Mouse (Mus musculus) myocyte (in vitro differentiated cells): ENCODE measurements around the gene Ogn. TPM values are rescaled to one million over a fixed set of nuclear protein-coding genes. Genes with fewer than 3 reads are reported as not detected.
A peak's percentile ranks its signal among the peaks of the same experiment; 100 is the strongest.

Experiments used
- H3K27me3 ChIP-seq: one replicate; pipeline ENCODE4 v1.6.1; 2011; ENCODE audit not compliant: control insufficient read depth, insufficient read depth, insufficient read length
- H3K36me3 ChIP-seq: one replicate; pipeline ENCODE4 v1.6.1; 2011; ENCODE audit not compliant: control insufficient read depth, insufficient read depth
- H3K4me2 ChIP-seq: one replicate; pipeline ENCODE4 v1.6.1; 2011; ENCODE audit warnings: low read depth, control low read depth
- H3K4me3 ChIP-seq: one replicate; pipeline ENCODE4 v1.5.1; 2011; ENCODE audit warnings: mild to moderate bottlenecking, control low read depth, moderate library complexity
- H3K79me2 ChIP-seq: one replicate; pipeline ENCODE4 v1.6.1; 2011; ENCODE audit not compliant: control insufficient read depth, insufficient read depth
- H3ac ChIP-seq: one replicate; pipeline ENCODE4 v1.6.1; 2011; ENCODE audit not compliant: control insufficient read depth, insufficient read length
- CEBPB ChIP-seq: IDR thresholded peaks from 2 replicates; pipeline ENCODE4 v1.6.1; 2011; ENCODE audit warnings: mild to moderate bottlenecking, moderate library complexity; ENCODE audit not compliant: poor library complexity, insufficient read depth, severe bottlenecking
- E2F4 ChIP-seq: IDR thresholded peaks from one replicate; pipeline ENCODE4 v1.6.1; 2011; ENCODE audit warnings: mild to moderate bottlenecking, control low read depth, moderate library complexity; ENCODE audit not compliant: insufficient read depth
- MAX ChIP-seq: IDR thresholded peaks from one replicate; pipeline ENCODE4 v1.6.1; 2011; ENCODE audit warnings: low read depth, mild to moderate bottlenecking, control low read depth
- MYOD1 ChIP-seq, 3 experiments: IDR thresholded peaks; one replicate each; pipeline ENCODE4 v1.6.1; 2011; ENCODE audit warnings: control low read depth in 2 of 3, low read depth in 2 of 3, mild to moderate bottlenecking in 2 of 3, moderate library complexity in 1 of 3; ENCODE audit not compliant: insufficient read length in 2 of 3, control insufficient read depth in 1 of 3
- MYOG ChIP-seq, 3 experiments: IDR thresholded peaks; one replicate each; pipeline ENCODE4 v1.6.1; 2011; ENCODE audit warnings: control low read depth in 2 of 3, low read depth in 2 of 3, mild to moderate bottlenecking in 2 of 3; ENCODE audit not compliant: insufficient read length in 2 of 3, control insufficient read depth in 1 of 3, insufficient read depth in 1 of 3
- POLR2A ChIP-seq: IDR thresholded peaks from one replicate; pipeline ENCODE4 v1.6.1; 2011; ENCODE audit warnings: low read depth, mild to moderate bottlenecking, control low read depth, moderate library complexity; ENCODE audit not compliant: insufficient read length
- POLR2AphosphoS2 ChIP-seq: IDR thresholded peaks from one replicate; pipeline ENCODE4 v1.6.1; 2011; ENCODE audit warnings: low read depth, control low read depth; ENCODE audit not compliant: insufficient read length
- REST ChIP-seq: IDR thresholded peaks from one replicate; pipeline ENCODE4 v1.6.1; 2011; ENCODE audit warnings: mild to moderate bottlenecking, control low read depth, moderate library complexity; ENCODE audit not compliant: insufficient read depth, insufficient read length
- SRF ChIP-seq: IDR thresholded peaks from one replicate; pipeline ENCODE4 v1.6.1; 2011; ENCODE audit warnings: low read depth; ENCODE audit not compliant: control insufficient read depth, insufficient read length
- TCF12 ChIP-seq: IDR thresholded peaks from one replicate; pipeline ENCODE4 v1.6.1; 2011; ENCODE audit warnings: mild to moderate bottlenecking, control low read depth; ENCODE audit not compliant: poor library complexity, insufficient read depth, severe bottlenecking
- TCF3 ChIP-seq: IDR thresholded peaks from one replicate; pipeline ENCODE4 v1.6.1; 2011; ENCODE audit warnings: low read depth, control low read depth; ENCODE audit not compliant: insufficient read length
- USF1 ChIP-seq: IDR thresholded peaks from one replicate; pipeline ENCODE4 v1.6.1; 2011; ENCODE audit warnings: low read depth, mild to moderate bottlenecking, control low read depth, moderate library complexity
- polyA plus RNA-seq: library from polyadenylated mRNA; unstranded; fragments of >200 nt; fragmentation: generic; extraction: Trizol; gene quantifications from one replicate; pipeline ENCODE4 v1.2.1, GENCODE M21; 2012; ENCODE audit warnings: missing spikeins

The Ogn gene
- polyA plus RNA-seq, 1 experiment: 19.5 TPM

DNA sequence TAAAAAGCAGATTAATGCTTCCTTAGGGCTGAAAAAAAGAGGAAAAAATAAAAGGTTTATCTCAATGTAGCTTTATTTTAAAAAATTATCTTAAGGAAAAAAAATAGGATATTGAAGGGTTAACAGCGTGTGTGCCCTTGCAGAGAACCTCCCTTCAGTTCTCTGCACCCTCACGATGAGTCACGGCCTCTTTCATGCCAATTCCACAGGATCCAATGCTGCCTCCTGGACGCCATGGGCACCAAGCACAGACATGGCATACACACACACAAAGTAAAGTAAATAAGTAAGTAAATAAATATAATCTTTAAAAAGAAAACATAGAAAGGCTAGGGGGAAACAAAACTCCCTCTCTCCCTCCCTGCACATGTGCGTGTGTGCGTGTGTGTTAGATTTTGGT lies 34.8 kb downstream of the Ogn start:
- Histone ChIP-seq H3K4me3 (no peak overlapping the region), H3K36me3 (no peaks in the 10 kb centered on the region), H3K27me3 (no peaks in the 10 kb centered on the region), H3ac (no peak overlapping the region), H3K79me2 (peaks cover 5% of the 10 kb centered on the region), H3K4me2 (no peak overlapping the region)
- no peak for TF ChIP-seq MYOD1 (IDR thresholded peaks at IDR 0.05; ENCODE audit: control insufficient read depth in 1 of 3, insufficient read length in 2 of 3, low read depth in 2 of 3)
- no peak for TF ChIP-seq REST
- TF ChIP-seq POLR2AphosphoS2: no peak
- no peak for TF ChIP-seq CEBPB
- no peak for TF ChIP-seq SRF
- no peak for TF ChIP-seq E2F4
- TF ChIP-seq TCF3: no peak
- TF ChIP-seq MYOG (IDR thresholded peaks at IDR 0.05; ENCODE audit: control insufficient read depth in 1 of 3, insufficient read depth in 1 of 3, insufficient read length in 2 of 3, low read depth in 2 of 3): no peak
- TF ChIP-seq USF1: no peak
- no peak for TF ChIP-seq TCF12

DNA sequence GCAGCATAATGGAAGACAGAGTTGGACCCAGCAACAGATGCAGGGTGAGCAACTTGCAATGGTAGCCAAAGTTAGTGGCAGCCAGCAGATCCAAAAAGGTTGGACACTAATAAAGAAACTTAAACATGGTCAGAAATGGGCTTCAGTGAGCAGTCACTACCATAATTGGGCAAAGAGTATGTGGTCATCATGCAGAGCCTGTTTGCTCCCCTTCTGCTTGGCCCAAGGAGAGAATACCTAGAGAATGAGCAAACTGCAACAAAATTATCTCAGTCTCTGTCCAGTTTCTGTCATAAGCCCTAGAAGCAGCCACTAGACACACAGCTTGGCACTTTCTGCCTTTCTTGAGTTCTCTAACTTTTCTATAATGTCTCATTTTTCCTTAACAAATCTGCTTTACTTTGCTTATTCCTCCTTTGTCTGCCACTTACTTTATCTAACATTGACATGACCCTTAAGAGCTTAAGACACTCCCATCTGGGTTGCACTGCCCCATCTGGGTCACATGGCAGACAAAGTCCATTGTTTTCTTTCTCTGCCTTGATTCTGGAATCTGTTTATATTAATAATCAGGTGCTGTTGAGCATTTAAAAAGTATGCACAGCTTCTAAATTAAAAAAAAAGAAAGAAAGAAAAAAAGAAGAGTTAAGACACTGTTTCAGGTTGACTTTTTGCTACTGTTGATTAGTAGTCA lies 36.0 kb downstream of the Ogn start:
- Histone ChIP-seq H3K4me3 (no peak overlapping the region), H3K27me3 (no peaks in the 10 kb centered on the region), H3K36me3 (no peaks in the 10 kb centered on the region), H3ac (no peak overlapping the region), H3K4me2 (no peak overlapping the region), H3K79me2 (peaks cover 5% of the 10 kb centered on the region)
- peak; percentile 72 for TF ChIP-seq SRF
- TF ChIP-seq USF1: peak; percentile 72
- TF ChIP-seq TCF12: no peak

DNA sequence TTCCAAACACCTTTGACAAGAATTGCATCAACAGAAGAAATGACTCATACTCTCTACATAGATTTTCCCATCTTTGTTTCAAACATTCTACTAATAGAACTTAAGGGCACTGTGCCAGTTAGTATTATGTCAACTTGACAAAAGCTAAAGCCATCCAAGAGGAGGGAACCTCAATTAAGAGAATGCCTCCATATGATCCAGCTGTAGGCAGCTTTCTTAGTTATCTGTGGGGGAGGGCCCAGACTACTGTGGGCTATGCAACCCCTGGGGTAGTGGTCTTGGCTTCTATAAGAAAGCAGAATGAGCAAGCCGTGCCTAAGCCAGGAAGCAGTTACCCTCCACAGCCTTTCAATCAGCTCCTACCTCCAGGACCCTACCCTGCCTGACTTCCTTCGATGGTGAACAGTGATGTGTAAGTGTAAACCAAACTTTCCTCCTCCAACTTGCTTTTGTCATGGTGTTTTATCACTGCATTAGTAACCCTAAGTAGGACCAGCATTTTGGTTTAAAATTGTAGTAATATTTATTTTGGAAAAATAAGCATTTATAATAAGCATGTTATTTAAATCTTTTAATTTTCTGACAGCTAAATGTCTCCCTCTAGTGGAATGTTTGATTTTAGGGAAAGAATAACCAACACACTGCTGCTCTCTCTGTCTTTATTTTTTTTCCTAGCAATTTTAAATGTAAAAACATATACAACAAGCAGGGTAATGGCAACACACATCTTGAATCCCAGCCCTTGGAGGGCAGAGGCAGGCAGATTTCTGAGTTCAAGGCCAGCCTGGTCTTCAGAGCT lies 37.1 kb downstream of the Ogn start:
- TF ChIP-seq TCF12 (no peak), CEBPB (peak; percentile 71), TCF3 (no peak), MAX (no peak), REST (no peak), MYOG (IDR thresholded peaks at IDR 0.05; ENCODE audit: control insufficient read depth in 1 of 3, insufficient read depth in 1 of 3, insufficient read length in 2 of 3, low read depth in 2 of 3) (no peak)
- no peaks in the 10 kb centered on the region for H3K27me3 ChIP-seq

DNA sequence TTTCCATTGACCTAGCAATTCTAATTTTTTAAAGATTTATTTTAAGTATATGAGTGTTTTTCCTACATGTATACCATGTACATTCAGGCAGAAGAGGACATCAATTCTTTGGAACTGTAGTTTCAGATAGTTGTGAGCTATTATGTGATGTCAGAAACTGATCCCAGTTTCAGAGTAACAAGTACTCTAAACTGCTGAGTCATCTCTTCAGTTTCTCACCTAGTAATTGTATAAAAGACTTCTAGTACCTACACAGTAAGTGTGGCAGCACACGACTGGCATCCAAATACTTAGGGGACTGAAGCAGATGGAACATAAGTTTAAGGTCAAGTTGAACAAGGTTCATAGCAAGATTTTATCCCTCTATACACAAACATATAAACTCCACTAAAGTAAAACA lies 38.2 kb downstream of the Ogn start:
- H3K27me3 ChIP-seq: no peaks in the 10 kb centered on the region
- no peak overlapping the region for H3ac ChIP-seq
- no peak for TF ChIP-seq REST
- TF ChIP-seq TCF3: no peak
- no peak for TF ChIP-seq MYOG (IDR thresholded peaks at IDR 0.05; ENCODE audit: control insufficient read depth in 1 of 3, insufficient read depth in 1 of 3, insufficient read length in 2 of 3, low read depth in 2 of 3)
- TF ChIP-seq MYOD1 (IDR thresholded peaks at IDR 0.05; ENCODE audit: control insufficient read depth in 1 of 3, insufficient read length in 2 of 3, low read depth in 2 of 3): no peak
- TF ChIP-seq CEBPB: no peak
- no peak for TF ChIP-seq MAX
- no peak for TF ChIP-seq USF1
- no peak for TF ChIP-seq POLR2A
- TF ChIP-seq SRF: no peak
- TF ChIP-seq E2F4: no peak
- TF ChIP-seq TCF12: no peak
- no peak for TF ChIP-seq POLR2AphosphoS2
- no peak overlapping the region for H3K4me3 ChIP-seq
- no peaks in the 10 kb centered on the region for H3K36me3 ChIP-seq
- H3K79me2 ChIP-seq: peaks cover 7% of the 10 kb centered on the region
- no peak overlapping the region for H3K4me2 ChIP-seq

More for the DNA sequence above, 37.1 kb downstream of the Ogn start:
- no peak overlapping the region for H3ac ChIP-seq
- H3K4me3 ChIP-seq: no peak overlapping the region
- H3K36me3 ChIP-seq: no peaks in the 10 kb centered on the region
- peak overlapping the region; percentile 16 for H3K4me2 ChIP-seq
- peaks cover 5% of the 10 kb centered on the region for H3K79me2 ChIP-seq

DNA sequence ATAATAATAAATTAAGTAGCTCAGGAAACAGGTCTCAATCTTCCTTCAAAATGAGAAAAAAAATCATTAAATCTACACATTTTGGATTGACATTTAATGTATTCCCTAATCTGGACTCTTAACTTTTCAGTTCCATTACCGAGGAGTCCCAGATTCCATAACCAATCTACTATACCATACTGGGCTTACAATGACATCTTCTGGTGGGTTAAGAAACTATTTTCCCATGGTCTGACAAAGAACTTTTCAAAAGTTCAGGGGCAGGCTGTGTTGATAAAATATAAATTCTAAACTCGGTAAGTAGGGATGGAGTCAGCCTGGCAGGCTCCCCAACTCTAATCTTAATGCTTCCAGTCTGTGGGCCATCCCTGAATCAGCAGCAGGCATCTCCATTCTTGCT lies 43.3 kb downstream of the Ogn start:
- no peak overlapping the region for H3K4me3 ChIP-seq

More for the DNA sequence above, 43.3 kb downstream of the Ogn start:
- Histone ChIP-seq H3K36me3 (peaks cover 10% of the 10 kb centered on the region), H3ac (no peak overlapping the region), H3K79me2 (peaks cover 25% of the 10 kb centered on the region), H3K4me2 (peak overlapping the region; percentile 98), H3K27me3 (no peaks in the 10 kb centered on the region)
- TF ChIP-seq POLR2AphosphoS2: no peak
- TF ChIP-seq SRF: no peak
- TF ChIP-seq TCF3: no peak
